Mouse (Mus musculus): ENCODE results near the gene Dhx38.

GRCm38 (mm10) chr8:109586972-109587504 lies 21.4 kb upstream of the Dhx38 start:
- no peak for TF ChIP-seq POLR2A (IDR thresholded peaks at IDR 0.05; ENCODE audit: control insufficient read depth, low read depth, low read length)
- no peak for TF ChIP-seq CTCF (IDR thresholded peaks at IDR 0.05; ENCODE audit: control insufficient read depth, insufficient read depth, insufficient replicate concordance, low read depth, low read length)
